10 mouse cellular contexts compared by ENCODE assay signal in the genomic region with DNA sequence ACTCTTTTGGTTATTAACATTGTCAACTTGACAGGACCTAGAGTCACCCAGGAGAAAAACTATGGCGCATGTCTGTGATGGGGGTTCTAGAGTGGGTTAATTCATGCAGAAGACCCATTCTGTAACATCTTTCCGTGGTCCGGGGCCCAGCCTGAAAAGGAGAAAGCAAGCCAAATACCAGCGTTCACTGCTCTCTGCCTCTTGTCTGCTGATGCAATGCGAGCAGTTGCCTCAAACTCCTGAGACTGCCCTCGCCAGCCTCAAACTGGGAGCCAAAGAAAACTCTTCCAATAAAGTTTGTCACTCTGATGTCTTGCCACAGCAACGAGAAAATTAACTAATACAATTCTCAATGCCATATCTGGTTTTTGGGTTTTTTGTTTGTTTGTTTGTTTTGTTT.
"Had no signal": no experiment of that assay in that cellular context is flagged by ENCODE, and none has a peak within 500 bp of the region (broad histone marks: within the 10 kb centered on the region; RNA-seq: fewer than 3 reads in every experiment).

No protein-coding gene starts in this region.

- DNase-seq: kidney, postnatal 25 days; layer of hippocampus, adult 9-11 months; liver; liver, postnatal 0 days; lung, embryonic 14.5 days; right cerebral cortex, adult 18-20 months; right cerebral cortex, postnatal 14 days; right cerebral cortex, postnatal 4 days; thymus, adult 18-20 months; thymus, postnatal 36 days had no signal
